Mouse (Mus musculus) left cerebral cortex, postnatal 4 days (tissue): Measurements from ENCODE around the gene Sept10. TPM values are rescaled to one million over a fixed set of nuclear protein-coding genes. Genes with fewer than 3 reads are reported as not detected.

Experiments
- DNase-seq: peaks from one replicate; pipeline ENCODE4 v3.0.0-alpha.2; 2022
- intact Hi-C: fragments of 180-260 bp; cut with DNase I; formaldehyde crosslinking; loops from one replicate; pipeline ENCODE4 v1.15.1; 2025
- total RNA-seq, 2 experiments: library from RNA; stranded (reverse); gene quantifications; 2 replicates each; pipeline ENCODE4 v1.2.3; 2021

Sept10 gene
- total RNA-seq, result 10 to 100 TPM; 16.7 to 18.4 TPM

- intact Hi-C loops, result loop anchor here (10.0 kb wide), 1 partner anchor 63 kb away; no protein-coding TSS in a partner anchor
- DNase-seq, result peak; percentile 98
These were observed at the start of gene Sept10, which contains the start of gene Sowahc for GRCm38 (mm10) chr10:59221473-59222270. Gene Sept10 (minus strand): TSS chr10:59221847. Gene Sowahc (plus strand): TSS chr10:59221953.

- intact Hi-C loops, result no loop called here
- no peak for DNase-seq
These were observed 47.1 kb upstream of the Sept10 start for GRCm38 (mm10) chr10:59268754-59269153.

GRCm38 (mm10) chr10:59268109-59268508 is 46.5 kb upstream of the Sept10 start:
- intact Hi-C loops, result no loop called here
- no peak for DNase-seq

- no peak for DNase-seq
- intact Hi-C loops, result no loop called here
These were observed 45.6 kb upstream of the Sept10 start for GRCm38 (mm10) chr10:59267275-59267674.

- no peak for DNase-seq
- intact Hi-C loops, result no loop called here
These were observed 44.5 kb upstream of the Sept10 start for GRCm38 (mm10) chr10:59266097-59266496.

GRCm38 (mm10) chr10:59265674-59266073 is 44.0 kb upstream of the Sept10 start:
- DNase-seq, result no peak

GRCm38 (mm10) chr10:59265067-59265466 is 43.4 kb upstream of the Sept10 start:
- intact Hi-C loops, result no loop called here
- no peak for DNase-seq

More at GRCm38 (mm10) chr10:59265674-59266073, 44.0 kb upstream of the Sept10 start:
- intact Hi-C loops, result no loop called here

- intact Hi-C loops, result no loop called here
- no peak for DNase-seq
These were observed 41.3 kb upstream of the Sept10 start for GRCm38 (mm10) chr10:59262979-59263378.

- no peak for DNase-seq
- intact Hi-C loops, result no loop called here
These were observed 40.4 kb upstream of the Sept10 start for GRCm38 (mm10) chr10:59262021-59262420.

- intact Hi-C loops, result no loop called here
- no peak for DNase-seq
These were observed 40.0 kb upstream of the Sept10 start for GRCm38 (mm10) chr10:59261603-59262002.

GRCm38 (mm10) chr10:59259572-59259971 is 37.9 kb upstream of the Sept10 start:
- DNase-seq, result no peak
- intact Hi-C loops, result no loop called here

- DNase-seq, result no peak
- intact Hi-C loops, result no loop called here
These were observed 34.9 kb upstream of the Sept10 start for GRCm38 (mm10) chr10:59256533-59256932.

- no peak for DNase-seq
- intact Hi-C loops, result no loop called here
These were observed 32.0 kb upstream of the Sept10 start for GRCm38 (mm10) chr10:59253541-59254079.

GRCm38 (mm10) chr10:59252396-59252795 is 30.7 kb upstream of the Sept10 start:
- DNase-seq, result no peak
- intact Hi-C loops, result no loop called here

- DNase-seq, result no peak
- intact Hi-C loops, result no loop called here
These were observed 30.3 kb upstream of the Sept10 start for GRCm38 (mm10) chr10:59251980-59252379.

- DNase-seq, result no peak
- intact Hi-C loops, result no loop called here
These were observed 29.0 kb upstream of the Sept10 start for GRCm38 (mm10) chr10:59250679-59251078.

- DNase-seq, result no peak
- intact Hi-C loops, result no loop called here
These were observed 27.9 kb upstream of the Sept10 start for GRCm38 (mm10) chr10:59249531-59249930.

- DNase-seq, result no peak
- intact Hi-C loops, result no loop called here
These were observed 19.5 kb upstream of the Sept10 start for GRCm38 (mm10) chr10:59241141-59241541.

- intact Hi-C loops, result no loop called here
These were observed 16.1 kb upstream of the Sept10 start for GRCm38 (mm10) chr10:59237757-59238156.

GRCm38 (mm10) chr10:59236486-59236885 is 14.8 kb upstream of the Sept10 start:
- DNase-seq, result no peak

More at GRCm38 (mm10) chr10:59237757-59238156, 16.1 kb upstream of the Sept10 start:
- DNase-seq, result no peak

GRCm38 (mm10) chr10:59235847-59236246 is 14.2 kb upstream of the Sept10 start:
- intact Hi-C loops, result no loop called here
- DNase-seq, result no peak

More at GRCm38 (mm10) chr10:59236486-59236885, 14.8 kb upstream of the Sept10 start:
- intact Hi-C loops, result no loop called here

- intact Hi-C loops, result no loop called here
These were observed 13.6 kb upstream of the Sept10 start for GRCm38 (mm10) chr10:59235227-59235626.

More at GRCm38 (mm10) chr10:59235227-59235626, 13.6 kb upstream of the Sept10 start:
- DNase-seq, result no peak
